Mouse (Mus musculus) intestine, postnatal 0 days (tissue): ENCODE data around the gene Srrm1. TPM values are rescaled to one million over a fixed set of nuclear protein-coding genes. Genes with fewer than 3 reads are reported as not detected.

Experiments
- ATAC-seq: fragments of 200-750 bp; cut with Nextera tagmentation; 2 replicates; pipeline ENCODE4 v1.8.0; 2017; ENCODE audit warnings: mild to moderate bottlenecking, moderate TSS enrichment, moderate library complexity
- H3K27ac ChIP-seq: fragments of 300-500 bp; sonication (generic); 2 replicates; pipeline ENCODE4 v1.5.1; 2014; ENCODE audit warnings: mild to moderate bottlenecking, low read depth, low read length, moderate library complexity
- H3K27me3 ChIP-seq: fragments of 300-500 bp; sonication (generic); replicated peaks from 2 replicates; pipeline ENCODE4 v1.6.1; 2014; ENCODE audit warnings: low read length, mixed read lengths; ENCODE audit not compliant: control insufficient read depth, insufficient read depth
- H3K36me3 ChIP-seq: fragments of 300-500 bp; sonication (generic); 2 replicates; pipeline ENCODE4 v1.6.1; 2014; ENCODE audit warnings: mild to moderate bottlenecking, moderate library complexity; ENCODE audit not compliant: control insufficient read depth, insufficient read depth
- H3K4me1 ChIP-seq: fragments of 300-500 bp; sonication (generic); replicated peaks from 2 replicates; pipeline ENCODE4 v1.6.1; 2014; ENCODE audit warnings: antibody characterized with exemption, low read length, mixed read lengths; ENCODE audit not compliant: control insufficient read depth, insufficient read depth
- H3K4me2 ChIP-seq: fragments of 300-500 bp; sonication (generic); replicated peaks from 2 replicates; pipeline ENCODE4 v1.6.1; 2014; ENCODE audit warnings: low read depth, mild to moderate bottlenecking, moderate library complexity
- H3K4me3 ChIP-seq: fragments of 300-500 bp; sonication (generic); 2 replicates; pipeline ENCODE4 v1.5.1; 2014; ENCODE audit warnings: low read depth, low read length
- H3K9ac ChIP-seq: fragments of 300-500 bp; sonication (generic); 2 replicates; pipeline ENCODE4 v1.6.1; 2014; ENCODE audit warnings: mild to moderate bottlenecking, low read depth, low read length
- H3K9me3 ChIP-seq: fragments of 300-500 bp; sonication (generic); 2 replicates; pipeline ENCODE4 v1.6.1; 2016; ENCODE audit warnings: mixed run types; ENCODE audit not compliant: control insufficient read depth
- CTCF ChIP-seq: sonication (generic); IDR thresholded peaks from 2 replicates; pipeline ENCODE4 v1.5.1; 2016; ENCODE audit warnings: low read depth, mild to moderate bottlenecking, control low read depth, antibody characterized with exemption, moderate library complexity
- WGBS: fragments of 180-500 bp; shearing (Covaris S2); extraction: QIAGEN DNeasy Blood & Tissue Kit; methylation state at CpG from one replicate; pipeline ENCODE4 v1.1.7; 2014; 5-methylcytosine and 5-hydroxymethylcytosine counted together
- polyA plus RNA-seq: library from polyadenylated mRNA; unstranded; fragments of >200 nt; fragmentation: Nextera tagmentation; extraction: Ambion mirVana; gene quantifications from 2 replicates; pipeline ENCODE4 v1.2.1, GENCODE M21; 2015

The Srrm1 gene
- polyA plus RNA-seq, 1 experiment from 2014 or later: 113 TPM

- Histone ChIP-seq H3K4me3 (no peak overlapping the region), H3K9me3 (0 out of 2 replicates have a peak, but pooled peaks cover 5% of the 10 kb centered on the region), H3K27ac (peak overlapping the region; percentile 60), H3K4me2 (peak overlapping the region; percentile 32; the same call in 1 of the 2 replicates), H3K27me3 (no peaks in the 10 kb centered on the region), H3K4me1 (peaks cover 7% of the 10 kb centered on the region; the same call in 1 of the 2 replicates), H3K9ac (no peak overlapping the region), H3K36me3 (peaks cover 22% of the 10 kb centered on the region)
- no peak for ATAC-seq
- 52% methylated on average over 4 of the region's 4 CpGs for WGBS
- TF ChIP-seq CTCF: no peak
Observed at GRCm38 (mm10) chr4:135312706-135313105, 40.4 kb downstream of the Srrm1 start.

- Histone ChIP-seq H3K4me3 (no peak overlapping the region), H3K9ac (no peak overlapping the region), H3K36me3 (peaks cover 6% of the 10 kb centered on the region; the same call in 1 of the 2 replicates), H3K9me3 (0 out of 2 replicates have a peak, but pooled peaks cover 4% of the 10 kb centered on the region), H3K27me3 (no peaks in the 10 kb centered on the region), H3K4me1 (peaks cover 7% of the 10 kb centered on the region; the same call in 1 of the 2 replicates), H3K4me2 (no peak overlapping the region), H3K27ac (no peak overlapping the region)
- no peak for TF ChIP-seq CTCF
- no peak for ATAC-seq
- 75% methylated on average over 8 of the region's 8 CpGs for WGBS
Observed at GRCm38 (mm10) chr4:135310371-135310770, 42.8 kb downstream of the Srrm1 start.

GRCm38 (mm10) chr4:135309726-135310125 lies 43.4 kb downstream of the Srrm1 start:
- Histone ChIP-seq H3K36me3 (no peaks in the 10 kb centered on the region), H3K27me3 (no peaks in the 10 kb centered on the region), H3K27ac (no peak overlapping the region), H3K9me3 (no peaks in the 10 kb centered on the region), H3K4me2 (no peak overlapping the region), H3K4me3 (no peak overlapping the region), H3K4me1 (peaks cover 7% of the 10 kb centered on the region; the same call in 1 of the 2 replicates), H3K9ac (no peak overlapping the region)
- 58% methylated on average over 5 of the region's 5 CpGs for WGBS
- no peak for ATAC-seq
- no peak for TF ChIP-seq CTCF

GRCm38 (mm10) chr4:135309112-135309659 lies 43.9 kb downstream of the Srrm1 start:
- no peak for ATAC-seq
- no peak overlapping the region for H3K4me3 ChIP-seq
- no peak overlapping the region for H3K9ac ChIP-seq
- H3K4me1 ChIP-seq: peaks cover 6% of the 10 kb centered on the region; the same call in 1 of the 2 replicates
- no peaks in the 10 kb centered on the region for H3K9me3 ChIP-seq
- 62% methylated on average over 9 of the region's 9 CpGs for WGBS
- no peak for TF ChIP-seq CTCF
- no peaks in the 10 kb centered on the region for H3K27me3 ChIP-seq
- H3K36me3 ChIP-seq: no peaks in the 10 kb centered on the region
- H3K27ac ChIP-seq: no peak overlapping the region
- no peak overlapping the region for H3K4me2 ChIP-seq

- Histone ChIP-seq H3K4me1 (no peaks in the 10 kb centered on the region), H3K9me3 (no peaks in the 10 kb centered on the region), H3K27ac (no peak overlapping the region), H3K27me3 (no peaks in the 10 kb centered on the region), H3K36me3 (no peaks in the 10 kb centered on the region), H3K4me2 (no peak overlapping the region), H3K4me3 (no peak overlapping the region), H3K9ac (no peak overlapping the region)
- TF ChIP-seq CTCF: no peak
- 54% methylated on average over 17 of the region's 17 CpGs for WGBS
- peak; percentile 49; the same call in 1 of the 2 replicates for ATAC-seq
Observed at GRCm38 (mm10) chr4:135306971-135307632, 46.0 kb downstream of the Srrm1 start.

- ATAC-seq: no peak
- Histone ChIP-seq H3K9me3 (no peaks in the 10 kb centered on the region), H3K4me3 (no peak overlapping the region), H3K9ac (no peak overlapping the region), H3K4me2 (no peak overlapping the region), H3K4me1 (no peaks in the 10 kb centered on the region), H3K36me3 (no peaks in the 10 kb centered on the region), H3K27ac (no peak overlapping the region), H3K27me3 (no peaks in the 10 kb centered on the region)
- no peak for TF ChIP-seq CTCF
- WGBS: 50% methylated on average over 4 of the region's 4 CpGs
Observed at GRCm38 (mm10) chr4:135306533-135306932, 46.6 kb downstream of the Srrm1 start.
